Mouse (Mus musculus) liver, adult (tissue): ENCODE measurements around the gene Pms1.

Source experiments
- GATA4 ChIP-seq: IDR thresholded peaks from 2 replicates; pipeline ENCODE4 v1.6.1; 2014; ENCODE audit warnings: mild to moderate bottlenecking, low read length; ENCODE audit not compliant: insufficient replicate concordance

Pms1 gene

DNA sequence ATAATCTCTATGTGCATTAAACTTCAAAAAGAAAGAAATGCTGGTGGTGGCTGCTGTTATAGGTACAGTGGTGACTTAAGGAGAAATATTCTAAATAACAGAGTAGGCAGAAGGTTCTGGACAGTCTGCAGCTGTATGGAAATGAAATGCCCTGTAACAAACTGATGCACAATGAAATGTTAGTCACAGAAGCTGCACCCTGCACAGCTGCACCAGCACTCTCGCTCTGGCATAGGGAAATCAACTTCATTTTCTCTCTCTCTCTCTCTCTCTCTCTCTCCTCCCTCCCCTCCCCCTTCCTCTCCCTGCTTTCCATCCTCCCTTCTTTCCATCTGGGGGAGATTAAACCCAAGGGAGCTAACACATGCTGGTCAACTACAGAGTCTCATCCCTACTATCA is 72.0 kb downstream of the Pms1 start:
- no peak for TF ChIP-seq GATA4

DNA sequence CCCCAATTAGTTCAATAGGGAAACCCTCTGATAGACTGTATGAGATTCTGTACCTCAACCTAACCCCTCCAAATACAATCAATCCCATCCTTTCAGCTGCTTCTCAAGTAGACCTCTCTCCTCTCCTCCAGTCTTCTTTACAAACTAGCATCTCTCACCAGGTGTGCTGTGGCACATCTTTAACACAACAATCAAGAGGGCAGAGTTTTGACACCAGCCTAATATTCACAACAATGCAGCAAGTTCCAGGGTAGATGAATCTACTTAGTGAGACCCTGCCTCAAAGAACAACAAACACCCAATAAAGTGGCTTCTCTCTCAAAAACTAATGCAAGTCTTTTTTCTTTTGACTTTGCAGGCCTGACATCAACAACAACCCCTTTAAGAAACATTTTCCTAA is 86.7 kb downstream of the Pms1 start:
- TF ChIP-seq GATA4: no peak

DNA sequence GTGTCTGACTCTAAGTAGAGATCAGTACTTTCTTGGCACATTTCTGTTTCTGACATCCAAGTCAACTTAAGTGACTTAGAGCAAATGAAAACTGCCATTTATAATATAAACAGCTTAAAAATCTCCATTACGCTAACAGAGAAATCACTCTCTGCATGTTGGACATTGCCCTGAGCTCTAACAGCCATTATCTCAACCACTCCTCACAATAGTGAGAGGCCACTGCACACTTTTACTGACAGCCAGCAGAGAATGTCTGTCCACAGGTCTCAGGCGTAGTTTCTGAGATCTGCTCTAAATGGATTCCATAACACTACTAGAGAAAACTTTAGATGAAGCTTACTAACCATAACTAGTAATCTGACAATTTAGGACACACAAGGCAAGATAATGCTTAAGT is 92.9 kb downstream of the Pms1 start:
- no peak for TF ChIP-seq GATA4

DNA sequence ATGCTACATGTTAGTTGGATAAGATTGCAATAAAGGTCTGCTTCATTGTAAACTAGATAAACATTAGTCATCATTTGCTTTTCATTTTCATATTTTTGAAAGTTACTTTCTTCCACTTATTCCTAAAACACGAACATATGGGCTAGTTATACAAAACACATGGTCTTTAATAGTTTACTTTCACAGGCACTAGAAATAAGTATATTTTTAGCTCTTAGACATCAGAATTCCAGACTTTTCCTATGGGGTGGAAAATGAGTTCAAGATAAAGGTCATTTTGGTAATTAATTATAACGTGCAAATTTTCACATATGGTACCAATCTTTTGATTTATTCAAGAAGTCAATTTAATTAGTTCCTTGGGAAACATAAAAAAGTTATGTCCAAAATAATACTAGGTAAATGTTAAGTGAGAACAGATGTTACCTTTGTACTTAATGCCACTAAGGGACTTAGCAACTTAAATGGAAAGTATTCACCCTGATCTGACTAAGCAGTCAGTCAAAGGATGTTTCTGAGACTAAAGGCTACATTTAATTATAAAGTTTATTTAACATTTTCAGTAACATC is 95.1 kb downstream of the Pms1 start:
- TF ChIP-seq GATA4: no peak

DNA sequence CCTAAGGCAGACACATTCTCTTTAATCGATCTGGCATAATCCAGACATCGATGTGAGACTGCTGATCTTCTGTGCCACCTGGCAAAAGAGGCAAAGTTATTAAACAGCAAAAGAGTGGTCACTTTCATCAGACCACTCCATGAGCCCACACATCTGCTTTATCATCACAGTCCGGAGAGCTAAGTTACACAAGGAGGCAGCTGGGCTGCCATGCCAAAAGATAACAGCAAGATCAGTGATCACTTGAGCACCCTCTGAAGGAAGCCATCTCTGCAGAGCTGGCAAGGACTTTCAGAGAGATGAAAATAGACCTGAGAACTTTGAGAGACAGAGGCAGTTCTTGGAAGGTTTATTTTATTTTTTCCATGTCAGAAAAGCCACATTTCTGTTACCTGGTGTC is 102.3 kb downstream of the Pms1 start:
- TF ChIP-seq GATA4: no peak

DNA sequence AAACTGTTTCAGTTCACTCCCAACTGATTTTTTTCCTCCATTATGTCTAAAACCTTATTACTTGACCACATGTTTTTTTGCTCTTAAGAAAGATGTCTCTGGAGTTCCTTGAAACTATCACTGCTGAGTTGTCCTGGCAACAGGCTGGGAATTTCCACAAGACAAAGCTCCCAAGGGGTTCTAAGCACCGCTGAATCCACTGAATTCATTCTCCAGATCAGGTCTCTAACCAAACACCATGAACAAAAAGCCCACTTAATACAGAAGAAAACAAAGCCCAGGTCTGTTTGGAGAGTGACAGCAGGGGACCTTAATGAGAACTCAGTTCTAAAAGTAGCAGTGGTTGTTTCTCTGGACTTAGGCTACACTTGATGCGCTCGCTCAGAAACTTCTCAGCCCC is 105.6 kb downstream of the Pms1 start:
- no peak for TF ChIP-seq GATA4

DNA sequence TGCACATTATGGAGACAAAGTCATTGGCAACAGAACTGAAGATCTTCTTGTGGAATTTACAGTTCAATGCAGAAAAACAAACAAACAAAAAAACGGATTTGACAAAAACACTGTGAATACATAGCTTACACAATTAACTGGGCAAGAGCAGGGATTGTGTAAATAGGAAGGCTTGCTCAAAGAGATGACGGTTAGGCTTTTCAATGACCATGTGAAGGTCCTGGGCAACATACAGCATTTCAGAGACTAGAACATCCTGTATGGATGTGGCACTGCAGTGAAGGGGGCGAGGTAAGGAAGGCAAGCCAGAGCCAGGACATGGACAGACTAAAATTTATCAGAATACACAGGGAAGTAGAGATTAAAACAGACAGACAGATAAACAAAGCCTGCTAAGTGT is 107.2 kb downstream of the Pms1 start:
- no peak for TF ChIP-seq GATA4

DNA sequence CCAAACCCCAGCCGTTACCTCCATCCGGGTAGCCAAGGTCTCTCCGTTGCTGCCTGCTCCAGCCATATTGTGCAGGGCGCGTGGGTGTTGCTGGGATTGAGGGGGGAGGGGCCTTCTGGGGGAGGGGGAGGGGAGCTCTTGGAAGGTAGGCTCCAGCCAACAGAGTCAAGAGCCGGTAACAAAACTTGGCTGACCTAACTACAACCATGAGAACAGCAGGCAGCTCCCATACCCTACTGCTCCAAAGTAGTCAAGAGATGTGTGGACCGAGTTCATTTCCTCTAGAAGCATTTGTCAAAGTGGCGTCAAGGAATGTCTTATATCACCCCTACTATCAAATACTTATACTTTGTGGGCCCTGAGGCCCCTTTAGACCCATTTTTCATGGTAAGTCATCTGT is 109.3 kb downstream of the Pms1 start, which contains the start of gene 1700019A02Rik:
Gene 1700019A02Rik (minus strand): TSS at position 101 of the 400 bp plus-strand sequence.
- no peak for TF ChIP-seq GATA4

DNA sequence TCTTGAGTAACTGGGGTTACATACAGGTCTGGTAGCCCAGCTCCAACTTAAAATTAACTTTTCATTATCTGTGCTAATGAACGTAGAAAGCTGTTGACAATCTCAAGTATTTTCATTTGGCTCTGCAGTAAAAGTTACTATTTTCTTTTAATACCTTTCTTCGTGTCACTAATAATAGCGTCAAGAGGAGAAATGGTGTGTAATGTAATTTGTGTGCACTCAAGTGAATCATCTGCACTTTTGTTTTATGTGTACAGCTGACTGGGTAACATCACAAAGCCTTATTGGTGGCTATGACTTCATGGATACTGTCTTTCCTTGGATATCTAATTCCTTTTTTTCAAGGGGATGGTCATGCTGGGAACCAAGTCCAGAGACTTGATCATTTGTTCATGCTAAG is 110.5 kb downstream of the Pms1 start:
- TF ChIP-seq GATA4: no peak

DNA sequence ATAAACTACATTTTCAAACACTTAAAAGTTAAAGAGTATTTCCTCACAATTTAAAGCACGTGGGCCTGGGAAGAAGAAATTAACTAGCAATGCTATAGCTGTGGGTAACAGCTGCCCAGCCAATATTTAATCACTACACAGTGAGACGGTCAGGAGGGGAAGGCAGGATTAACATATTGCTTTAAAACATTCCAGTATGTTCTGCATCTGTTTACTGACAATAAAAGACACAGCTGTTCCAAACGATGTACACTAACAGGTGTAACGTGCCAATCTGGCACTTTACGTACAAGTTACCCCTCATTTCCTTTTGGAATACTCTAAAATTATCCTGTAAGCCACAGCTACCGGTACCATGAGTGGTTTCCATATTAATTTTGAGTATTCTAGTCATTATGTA is 139.1 kb downstream of the Pms1 start:
- TF ChIP-seq GATA4: no peak
